Comparison of ENCODE assay signal across 19 mouse cellular contexts in genomic region chr1:51897160-51897572, GRCm38 (mm10). TPM values are rescaled to one million over a fixed set of nuclear protein-coding genes. Genes with fewer than 3 reads are reported as not detected.
DNase-seq lines count a peak whose midpoint lies in the region; ATAC-seq and TF ChIP-seq lines count a peak whose summit lies in the region.
"Had no signal": no experiment of that assay in that cellular context is flagged by ENCODE, and none has a peak within 500 bp of the region (broad histone marks: within the 10 kb centered on the region; RNA-seq: fewer than 3 reads in every experiment).

No protein-coding gene starts in this region.

- DNase-seq in forebrain, embryonic 11.5 days (ENCODE audit: low spot score): no peak
- DNase-seq in lung, postnatal 14 days: no peak
- DNase-seq in midbrain, postnatal 0 days (ENCODE audit: low spot score): no peak
- no peak for DNase-seq in forebrain, postnatal 0 days
- DNase-seq in thymus, postnatal 36 days: no peak
- DNase-seq: adrenal gland, postnatal 10 days; cerebellum, adult 9-10 months; gastrocnemius, adult 2 months; kidney, adult 9 months; layer of hippocampus, postnatal 36 days; lung, adult 18-20 months had no signal

- H3K4me1 ChIP-seq in forebrain, embryonic 11.5 days (replicated peaks; ENCODE audit: control insufficient read depth, insufficient read depth, low read length): peaks cover 7% of the 10 kb centered on the region; the same call in 1 of the 2 replicates
- H3K4me1 ChIP-seq in forebrain, embryonic 12.5 days: peaks cover 34% of the 10 kb centered on the region
- peaks cover 55% of the 10 kb centered on the region for H3K4me1 ChIP-seq in lung, embryonic 15.5 days
- H3K4me1 ChIP-seq in midbrain, postnatal 0 days (ENCODE audit: insufficient read depth, low read length): peaks cover 3% of the 10 kb centered on the region; the same call in 1 of the 2 replicates
- peaks cover 4% of the 10 kb centered on the region; the same call in 1 of the 2 replicates for H3K4me1 ChIP-seq in midbrain, embryonic 16.5 days (ENCODE audit: control insufficient read depth, insufficient read depth, low read length)
- H3K4me1 ChIP-seq in forebrain, postnatal 0 days (ENCODE audit: insufficient read depth): 0 out of 2 replicates have a peak, but pooled peaks cover 4% of the 10 kb centered on the region
- H3K4me1 ChIP-seq: megakaryocyte, embryonic 14.5 days had no signal

- ATAC-seq in forebrain, embryonic 11.5 days (replicated peaks; ENCODE audit: low FRiP score): peak; percentile 28; the same call in 1 of the 2 replicates
- no peak for ATAC-seq in forebrain, embryonic 12.5 days (ENCODE audit: low FRiP score)
- ATAC-seq in lung, embryonic 15.5 days (ENCODE audit: borderline replicate concordance, extremely low read depth, low FRiP score, low TSS enrichment): peak; percentile 75
- peak; percentile 11; the same call in 1 of the 2 replicates for ATAC-seq in midbrain, postnatal 0 days (ENCODE audit: low FRiP score)
- no peak for ATAC-seq in midbrain, embryonic 16.5 days
- ATAC-seq in forebrain, postnatal 0 days: peak; percentile 69
- ATAC-seq: intestine, embryonic 15.5 days had no signal

- no peak overlapping the region for H3K4me2 ChIP-seq in forebrain, embryonic 11.5 days (ENCODE audit: low read depth, low read length, severe bottlenecking)
- no peak overlapping the region for H3K4me2 ChIP-seq in forebrain, embryonic 12.5 days
- no peak overlapping the region for H3K4me2 ChIP-seq in lung, embryonic 15.5 days
- H3K4me2 ChIP-seq in midbrain, postnatal 0 days (ENCODE audit: low read depth, low read length, poor library complexity, severe bottlenecking): no peak overlapping the region
- no peak overlapping the region for H3K4me2 ChIP-seq in midbrain, embryonic 16.5 days (ENCODE audit: low read length)
- H3K4me2 ChIP-seq in forebrain, postnatal 0 days (ENCODE audit: low read depth): no peak overlapping the region
- H3K4me2 ChIP-seq: hindbrain, embryonic 15.5 days; intestine, embryonic 15.5 days; neural tube, embryonic 13.5 days had no signal

- no peak overlapping the region for H3K9ac ChIP-seq in forebrain, embryonic 11.5 days (ENCODE audit: low read length)
- H3K9ac ChIP-seq in forebrain, embryonic 12.5 days: no peak overlapping the region
- H3K9ac ChIP-seq in lung, embryonic 15.5 days: no peak overlapping the region
- H3K9ac ChIP-seq in midbrain, postnatal 0 days (replicated peaks; ENCODE audit: low read length, poor library complexity, severe bottlenecking): no peak overlapping the region
- no peak overlapping the region for H3K9ac ChIP-seq in midbrain, embryonic 16.5 days (ENCODE audit: low read depth, low read length)
- no peak overlapping the region for H3K9ac ChIP-seq in forebrain, postnatal 0 days
- H3K9ac ChIP-seq: hindbrain, embryonic 15.5 days; intestine, embryonic 15.5 days; neural tube, embryonic 13.5 days had no signal

- no peak overlapping the region for H3K4me3 ChIP-seq in forebrain, embryonic 11.5 days (ENCODE audit: low read depth, low read length)
- H3K4me3 ChIP-seq in forebrain, embryonic 12.5 days (replicated peaks): no peak overlapping the region
- no peak overlapping the region for H3K4me3 ChIP-seq in lung, embryonic 15.5 days
- no peak overlapping the region for H3K4me3 ChIP-seq in midbrain, postnatal 0 days (ENCODE audit: low read depth, low read length)
- H3K4me3 ChIP-seq in midbrain, embryonic 16.5 days (ENCODE audit: low read depth, low read length): no peak overlapping the region
- H3K4me3 ChIP-seq in forebrain, postnatal 0 days (ENCODE audit: low read depth, low read length): no peak overlapping the region
- H3K4me3 ChIP-seq: erythroblast, embryonic 14.5 days; gastrocnemius, adult 2 months; hindbrain, embryonic 15.5 days; intestine, embryonic 15.5 days; megakaryocyte, embryonic 14.5 days; neural tube, embryonic 13.5 days had no signal

- H3K27ac ChIP-seq in forebrain, embryonic 11.5 days (ENCODE audit: low read depth, low read length): no peak overlapping the region
- no peak overlapping the region for H3K27ac ChIP-seq in forebrain, embryonic 12.5 days
- peak overlapping the region; percentile 39; the same call in 1 of the 2 replicates for H3K27ac ChIP-seq in lung, embryonic 15.5 days
- no peak overlapping the region for H3K27ac ChIP-seq in midbrain, postnatal 0 days (ENCODE audit: low read depth, low read length)
- no peak overlapping the region for H3K27ac ChIP-seq in midbrain, embryonic 16.5 days (ENCODE audit: low read length)
- no peak overlapping the region for H3K27ac ChIP-seq in forebrain, postnatal 0 days (ENCODE audit: low read depth, low read length)
- H3K27ac ChIP-seq: gastrocnemius, adult 2 months; hindbrain, embryonic 15.5 days; intestine, embryonic 15.5 days; neural tube, embryonic 13.5 days had no signal

- 47% methylated on average over 6 of the region's 6 CpGs for WGBS in forebrain, embryonic 11.5 days
- WGBS in forebrain, embryonic 12.5 days: 28% methylated on average over 6 of the region's 6 CpGs
- 42% methylated on average over 6 of the region's 6 CpGs for WGBS in lung, embryonic 15.5 days
- 48% methylated on average over 6 of the region's 6 CpGs for WGBS in midbrain, postnatal 0 days
- 17% methylated on average over 2 of the region's 6 CpGs for WGBS in midbrain, embryonic 16.5 days
- 35% methylated on average over 6 of the region's 6 CpGs for WGBS in forebrain, postnatal 0 days

- H3K9me3 ChIP-seq in forebrain, embryonic 11.5 days (ENCODE audit: control insufficient read depth, low read length): no peaks in the 10 kb centered on the region
- H3K9me3 ChIP-seq in forebrain, embryonic 12.5 days: no peaks in the 10 kb centered on the region
- H3K9me3 ChIP-seq in lung, embryonic 15.5 days: no peaks in the 10 kb centered on the region
- H3K9me3 ChIP-seq in midbrain, postnatal 0 days (ENCODE audit: low read length): no peaks in the 10 kb centered on the region
- H3K9me3 ChIP-seq in midbrain, embryonic 16.5 days (replicated peaks; ENCODE audit: control insufficient read depth, low read length, poor library complexity, severe bottlenecking): no peaks in the 10 kb centered on the region
- H3K9me3 ChIP-seq in forebrain, postnatal 0 days (ENCODE audit: low read length): no peaks in the 10 kb centered on the region
- H3K9me3 ChIP-seq: hindbrain, embryonic 15.5 days; intestine, embryonic 15.5 days; megakaryocyte, embryonic 14.5 days; neural tube, embryonic 13.5 days had no signal

- H3K27me3 ChIP-seq in forebrain, embryonic 11.5 days (ENCODE audit: control insufficient read depth, insufficient read depth, low read length): no peaks in the 10 kb centered on the region
- H3K27me3 ChIP-seq in forebrain, embryonic 12.5 days: no peaks in the 10 kb centered on the region
- H3K27me3 ChIP-seq in lung, embryonic 15.5 days: no peaks in the 10 kb centered on the region
- no peaks in the 10 kb centered on the region for H3K27me3 ChIP-seq in midbrain, postnatal 0 days (ENCODE audit: insufficient read depth, low read length)
- H3K27me3 ChIP-seq in midbrain, embryonic 16.5 days (ENCODE audit: control insufficient read depth, insufficient read depth, low read depth, low read length): no peaks in the 10 kb centered on the region
- H3K27me3 ChIP-seq in forebrain, postnatal 0 days (ENCODE audit: insufficient read depth, low read length): no peaks in the 10 kb centered on the region
- H3K27me3 ChIP-seq: hindbrain, embryonic 15.5 days; intestine, embryonic 15.5 days; neural tube, embryonic 13.5 days had no signal

- H3K36me3 ChIP-seq in forebrain, embryonic 11.5 days (ENCODE audit: control insufficient read depth, insufficient read depth, low read length): no peaks in the 10 kb centered on the region
- H3K36me3 ChIP-seq in forebrain, embryonic 12.5 days (replicated peaks): no peaks in the 10 kb centered on the region
- no peaks in the 10 kb centered on the region for H3K36me3 ChIP-seq in lung, embryonic 15.5 days
- no peaks in the 10 kb centered on the region for H3K36me3 ChIP-seq in midbrain, postnatal 0 days (ENCODE audit: insufficient read depth, low read length)
- no peaks in the 10 kb centered on the region for H3K36me3 ChIP-seq in midbrain, embryonic 16.5 days (ENCODE audit: control insufficient read depth, insufficient read depth, low read length)
- no peaks in the 10 kb centered on the region for H3K36me3 ChIP-seq in forebrain, postnatal 0 days (ENCODE audit: insufficient read depth)
- H3K36me3 ChIP-seq: hindbrain, embryonic 15.5 days; intestine, embryonic 15.5 days; neural tube, embryonic 13.5 days had no signal

- TF ChIP-seq CTCF in midbrain, postnatal 0 days (IDR thresholded peaks at IDR 0.05): no peak
- TF ChIP-seq CTCF in forebrain, postnatal 0 days (IDR thresholded peaks at IDR 0.05; ENCODE audit: low read depth): no peak

RNA-seq across cellular contexts. Expression of gene Myo1b, which starts 18.7 kb away (rescaled TPM):
- 109 and 117 TPM in 2 replicates for polyA plus RNA-seq in forebrain, embryonic 11.5 days (2014; fragmentation: Nextera tagmentation; extraction: Ambion mirVana)
- polyA plus RNA-seq in forebrain, embryonic 12.5 days (2016; fragmentation: Nextera tagmentation; extraction: Ambion mirVana): 114 and 117 TPM in 2 replicates
- 87.0 and 89.4 TPM in 2 replicates for polyA plus RNA-seq in lung, embryonic 15.5 days (2015; fragmentation: Nextera tagmentation; extraction: Ambion mirVana)
- 33.5 and 45.5 TPM in 2 replicates for total RNA-seq in midbrain, postnatal 0 days (2014; rRNA removed)
- 39.5 and 41.0 TPM in 2 replicates for polyA plus RNA-seq in midbrain, postnatal 0 days (2015; fragmentation: Nextera tagmentation; extraction: Ambion mirVana)
- polyA plus RNA-seq in midbrain, embryonic 16.5 days (2015; fragmentation: Nextera tagmentation; extraction: Ambion mirVana): 57.6 and 66.1 TPM in 2 replicates
- 44.4 and 53.0 TPM in 2 replicates for total RNA-seq in forebrain, postnatal 0 days (2014; rRNA removed)
- 37.0 and 47.4 TPM in 2 replicates for polyA plus RNA-seq in forebrain, postnatal 0 days (2015; fragmentation: Nextera tagmentation; extraction: Ambion mirVana)
- polyA plus RNA-seq: erythroblast, embryonic 14.5 days had no signal

Comparison
In these comparisons a context has a peak if more than half of its experiments do, and no peak if none do; other contexts are left out.
1. ATAC-seq: peak in forebrain, embryonic 11.5 days (single experiment), lung, embryonic 15.5 days (single experiment), midbrain, postnatal 0 days (single experiment) and forebrain, postnatal 0 days (single experiment); none in forebrain, embryonic 12.5 days (single experiment) and midbrain, embryonic 16.5 days (single experiment).